Mouse (Mus musculus): Measurements from ENCODE around the gene Gm21988.

GRCm38 (mm10) chr11:70284757-70285156, 45.1 kb upstream of the Gm21988 start:
- TF ChIP-seq CTCF (IDR thresholded peaks at IDR 0.05; ENCODE audit: borderline replicate concordance, extremely low read depth, insufficient read depth, insufficient read length) (no peak), POLR2A (IDR thresholded peaks at IDR 0.05; ENCODE audit: borderline replicate concordance, extremely low read depth, insufficient read depth, insufficient read length, poor library complexity, severe bottlenecking) (no peak)
